Mouse (Mus musculus): ENCODE measurements around the gene Ank2.

GRCm38 (mm10) chr3:127202484-127203115 is 296.6 kb downstream of the Ank2 start:
- TF ChIP-seq CTCF (IDR thresholded peaks at IDR 0.05; ENCODE audit: low read depth) (no peak), EP300 (IDR thresholded peaks at IDR 0.05; ENCODE audit: low read depth) (no peak)

All from liver, postnatal 0 days (tissue).